Mouse (Mus musculus) midbrain, embryonic 10.5 days (tissue): ENCODE results near the gene Chmp6. TPM values are rescaled to one million over a fixed set of nuclear protein-coding genes. Genes with fewer than 3 reads are reported as not detected.
A peak's percentile ranks its signal among the peaks of the same experiment; 100 is the strongest.

ENCODE experiments used
- DNase-seq: peaks from one replicate; pipeline ENCODE4 v3.0.0-alpha.2; 2017; ENCODE audit warnings: low spot score
- H3K27ac ChIP-seq: fragments of 300-500 bp; sonication (generic); replicated peaks from 2 replicates; pipeline ENCODE4 v1.5.1; 2016; ENCODE audit warnings: mild to moderate bottlenecking
- H3K27me3 ChIP-seq: fragments of 300-500 bp; sonication (generic); 2 replicates; pipeline ENCODE4 v1.6.1; 2016; ENCODE audit warnings: low read depth, mild to moderate bottlenecking; ENCODE audit not compliant: poor library complexity, severe bottlenecking
- H3K36me3 ChIP-seq: fragments of 300-500 bp; sonication (generic); 2 replicates; pipeline ENCODE4 v1.6.1; 2016; ENCODE audit warnings: mild to moderate bottlenecking, moderate library complexity
- H3K4me1 ChIP-seq: fragments of 300-500 bp; sonication (generic); 2 replicates; pipeline ENCODE4 v1.6.1; 2016
- H3K4me3 ChIP-seq: fragments of 300-500 bp; sonication (generic); 2 replicates; pipeline ENCODE4 v1.5.1; 2016; ENCODE audit warnings: mild to moderate bottlenecking, moderate library complexity
- H3K9me3 ChIP-seq: fragments of 300-500 bp; sonication (generic); replicated peaks from 2 replicates; pipeline ENCODE4 v1.6.1; 2016; ENCODE audit warnings: mild to moderate bottlenecking
- WGBS: fragments of 180-500 bp; shearing (Covaris S2); methylation state at CpG from one replicate; pipeline ENCODE4 v1.1.7; 2016; 5-methylcytosine and 5-hydroxymethylcytosine counted together
- polyA plus RNA-seq: library from polyadenylated mRNA; unstranded; fragments of >200 nt; fragmentation: Nextera tagmentation; extraction: Ambion mirVana; gene quantifications from 2 replicates; pipeline ENCODE4 v1.2.1, GENCODE M21; 2016

Gene Chmp6
- polyA plus RNA-seq, 1 experiment from 2014 or later = 118 TPM

DNA sequence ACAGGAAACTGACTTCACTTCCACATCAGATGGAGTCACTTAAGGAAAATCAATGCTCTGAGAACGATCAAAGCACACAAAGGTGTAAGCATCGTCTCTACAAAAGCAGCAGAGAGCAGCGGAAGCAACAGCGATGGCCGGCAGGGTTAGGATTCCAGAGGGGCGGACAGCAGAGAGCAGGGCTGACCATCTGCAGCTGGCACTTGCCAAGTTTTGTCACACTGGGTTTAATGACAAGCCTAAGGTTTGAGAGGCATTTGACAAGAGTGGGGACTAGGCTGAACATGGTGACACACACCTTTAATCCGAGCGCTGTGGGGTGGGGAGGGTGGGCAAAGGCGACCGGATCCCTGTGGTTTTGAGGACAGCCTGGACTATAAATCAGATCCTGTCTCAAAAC, 18.6 kb downstream of the Chmp6 start:
- H3K27me3 ChIP-seq = peaks cover 10% of the 10 kb centered on the region; the same call in 1 of the 2 replicates
- no peaks in the 10 kb centered on the region for H3K36me3 ChIP-seq
- DNase-seq = no peak
- WGBS = 82% methylated on average over 10 of the region's 10 CpGs
- H3K4me1 ChIP-seq = peaks cover 27% of the 10 kb centered on the region
- H3K4me3 ChIP-seq = no peak overlapping the region
- H3K27ac ChIP-seq = no peak overlapping the region
- H3K9me3 ChIP-seq = peaks cover 4% of the 10 kb centered on the region; the same call in 1 of the 2 replicates

- Histone ChIP-seq H3K4me1 (peaks cover 40% of the 10 kb centered on the region), H3K36me3 (no peaks in the 10 kb centered on the region), H3K27me3 (peaks cover 21% of the 10 kb centered on the region; the same call in 1 of the 2 replicates), H3K27ac (no peak overlapping the region), H3K9me3 (peaks cover 4% of the 10 kb centered on the region; the same call in 1 of the 2 replicates), H3K4me3 (no peak overlapping the region)
- WGBS = 84% methylated on average over 4 of the region's 4 CpGs
- no peak for DNase-seq
Measured at GRCm38 (mm10) chr11:119933142-119933541, 19.9 kb downstream of the Chmp6 start.

- H3K4me3 ChIP-seq = no peak overlapping the region
- H3K27me3 ChIP-seq = peaks cover 29% of the 10 kb centered on the region
- H3K36me3 ChIP-seq = no peaks in the 10 kb centered on the region
- H3K4me1 ChIP-seq = peaks cover 49% of the 10 kb centered on the region
- 0 out of 2 replicates have a peak overlapping the region, but pooled peaks have one; percentile 0 for H3K27ac ChIP-seq
- DNase-seq = no peak
- peaks cover 4% of the 10 kb centered on the region; the same call in 1 of the 2 replicates for H3K9me3 ChIP-seq
- WGBS = 87% methylated on average over 8 of the region's 8 CpGs
Measured at GRCm38 (mm10) chr11:119933819-119934583, 20.8 kb downstream of the Chmp6 start.

DNA sequence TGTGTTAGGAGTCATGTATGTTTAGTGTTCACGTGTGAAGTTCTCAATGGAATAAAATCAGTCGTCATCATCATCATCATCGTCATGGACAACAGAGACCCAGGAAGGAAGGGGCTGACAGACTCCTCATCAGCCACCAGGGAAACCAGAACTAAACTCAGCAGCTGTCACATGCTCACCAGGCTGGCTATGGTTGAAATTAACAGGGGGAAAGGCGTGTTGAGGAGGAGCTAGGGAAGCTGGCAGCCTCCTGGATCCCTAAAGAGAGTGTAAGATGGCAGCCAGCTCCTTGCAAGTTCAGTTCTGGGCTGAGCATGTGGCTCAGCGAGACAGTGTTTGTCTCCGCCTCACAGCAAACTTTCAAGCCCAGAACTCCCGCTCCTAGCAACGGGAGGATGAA, 21.5 kb downstream of the Chmp6 start:
- Histone ChIP-seq H3K9me3 (peaks cover 4% of the 10 kb centered on the region; the same call in 1 of the 2 replicates), H3K4me1 (peaks cover 56% of the 10 kb centered on the region), H3K27ac (no peak overlapping the region), H3K27me3 (peaks cover 37% of the 10 kb centered on the region), H3K36me3 (no peaks in the 10 kb centered on the region), H3K4me3 (no peak overlapping the region)
- 69% methylated on average over 8 of the region's 8 CpGs for WGBS
- no peak for DNase-seq

GRCm38 (mm10) chr11:119935457-119935856, 22.2 kb downstream of the Chmp6 start:
- peaks cover 4% of the 10 kb centered on the region; the same call in 1 of the 2 replicates for H3K9me3 ChIP-seq
- WGBS = 30% methylated on average over 6 of the region's 6 CpGs
- H3K27me3 ChIP-seq = peaks cover 43% of the 10 kb centered on the region
- DNase-seq = peak; percentile 63
- peaks cover 60% of the 10 kb centered on the region for H3K4me1 ChIP-seq
- H3K36me3 ChIP-seq = no peaks in the 10 kb centered on the region
- peak overlapping the region; percentile 46; the same call in 1 of the 2 replicates for H3K27ac ChIP-seq
- no peak overlapping the region for H3K4me3 ChIP-seq

GRCm38 (mm10) chr11:119936456-119936855, 23.2 kb downstream of the Chmp6 start:
- Histone ChIP-seq H3K9me3 (no peaks in the 10 kb centered on the region), H3K27ac (peak overlapping the region; percentile 7; the same call in 1 of the 2 replicates), H3K27me3 (peaks cover 53% of the 10 kb centered on the region), H3K36me3 (no peaks in the 10 kb centered on the region), H3K4me1 (peaks cover 70% of the 10 kb centered on the region), H3K4me3 (no peak overlapping the region)
- no peak for DNase-seq
- WGBS = 85% methylated on average over 2 of the region's 2 CpGs

GRCm38 (mm10) chr11:119937216-119937615, 24.0 kb downstream of the Chmp6 start:
- Histone ChIP-seq H3K9me3 (no peaks in the 10 kb centered on the region), H3K4me3 (no peak overlapping the region), H3K36me3 (no peaks in the 10 kb centered on the region), H3K27ac (peak overlapping the region; percentile 7; the same call in 1 of the 2 replicates), H3K4me1 (peaks cover 74% of the 10 kb centered on the region), H3K27me3 (peaks cover 60% of the 10 kb centered on the region)
- 64% methylated on average over 12 of the region's 12 CpGs for WGBS
- no peak for DNase-seq

DNA sequence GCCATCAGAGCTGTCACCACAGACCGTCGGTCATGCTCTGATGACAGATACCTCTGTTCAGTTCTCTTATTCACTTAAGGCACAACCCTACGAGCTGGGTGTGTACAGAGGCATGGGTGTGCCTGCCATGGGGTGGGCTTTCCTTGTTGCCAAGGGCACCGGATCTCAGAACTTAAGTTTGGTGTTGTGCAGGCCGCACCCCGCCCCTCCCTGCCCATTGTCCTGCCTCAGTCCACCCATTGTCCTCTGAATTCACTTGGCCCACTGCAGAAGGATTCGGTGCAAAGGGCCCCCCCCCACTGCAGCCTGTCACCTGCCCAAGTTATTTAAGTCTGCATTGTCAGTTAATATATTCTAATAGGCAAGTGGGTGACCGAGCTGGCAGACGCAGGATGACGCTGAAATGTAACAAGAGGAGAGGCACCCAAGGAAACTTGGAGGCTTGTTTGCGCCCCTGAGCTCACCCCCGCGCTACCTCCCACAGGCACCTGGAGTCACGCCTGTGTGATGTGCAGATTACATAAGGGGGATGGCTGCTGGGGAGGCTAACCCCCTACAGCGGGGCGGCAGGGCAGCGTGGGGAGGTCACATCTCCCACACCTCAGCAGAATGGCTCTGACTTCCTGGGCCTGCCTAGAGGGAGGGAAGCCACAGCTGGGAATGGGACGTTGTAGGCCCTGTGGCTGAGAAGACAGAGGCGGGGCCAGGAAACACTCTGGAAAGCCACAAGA, 24.7 kb downstream of the Chmp6 start:
- Histone ChIP-seq H3K27me3 (peaks cover 60% of the 10 kb centered on the region), H3K9me3 (no peaks in the 10 kb centered on the region), H3K36me3 (no peaks in the 10 kb centered on the region), H3K4me1 (peaks cover 70% of the 10 kb centered on the region), H3K27ac (no peak overlapping the region), H3K4me3 (no peak overlapping the region)
- DNase-seq = no peak
- 67% methylated on average over 19 of the region's 19 CpGs for WGBS

- no peak overlapping the region for H3K4me3 ChIP-seq
- peaks cover 62% of the 10 kb centered on the region for H3K27me3 ChIP-seq
- no peaks in the 10 kb centered on the region for H3K9me3 ChIP-seq
- no peak for DNase-seq
- peaks cover 81% of the 10 kb centered on the region for H3K4me1 ChIP-seq
- H3K27ac ChIP-seq = peak overlapping the region; percentile 17; the same call in 1 of the 2 replicates
- 53% methylated on average over 8 of the region's 8 CpGs for WGBS
- no peaks in the 10 kb centered on the region for H3K36me3 ChIP-seq
Measured at GRCm38 (mm10) chr11:119939073-119939710, 26.0 kb downstream of the Chmp6 start.

DNA sequence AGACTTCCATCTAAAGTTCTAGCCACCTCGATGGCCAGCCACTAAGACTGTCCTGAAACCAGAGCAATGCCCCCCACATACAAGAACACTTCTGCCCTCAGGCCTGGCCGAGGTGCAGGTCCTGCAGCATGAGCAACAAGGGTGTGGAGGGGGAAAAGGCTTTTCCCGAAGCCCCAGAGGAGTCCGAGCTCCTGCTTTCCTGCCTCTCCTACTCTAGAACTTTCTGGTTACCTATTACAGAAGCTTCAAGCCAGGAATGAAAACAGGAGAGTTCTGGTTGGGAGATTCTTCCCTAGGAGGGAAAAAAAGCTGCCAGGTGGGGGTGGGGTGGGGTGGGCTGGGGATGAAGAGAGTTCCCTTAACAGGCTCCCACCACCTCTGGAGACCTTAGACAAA, 26.5 kb downstream of the Chmp6 start:
- no peak for DNase-seq
- Histone ChIP-seq H3K27ac (0 out of 2 replicates have a peak overlapping the region, but pooled peaks have one; percentile 17), H3K4me1 (peaks cover 83% of the 10 kb centered on the region), H3K9me3 (no peaks in the 10 kb centered on the region), H3K27me3 (peaks cover 66% of the 10 kb centered on the region), H3K4me3 (no peak overlapping the region), H3K36me3 (no peaks in the 10 kb centered on the region)
- WGBS = 78% methylated on average over 4 of the region's 4 CpGs

DNA sequence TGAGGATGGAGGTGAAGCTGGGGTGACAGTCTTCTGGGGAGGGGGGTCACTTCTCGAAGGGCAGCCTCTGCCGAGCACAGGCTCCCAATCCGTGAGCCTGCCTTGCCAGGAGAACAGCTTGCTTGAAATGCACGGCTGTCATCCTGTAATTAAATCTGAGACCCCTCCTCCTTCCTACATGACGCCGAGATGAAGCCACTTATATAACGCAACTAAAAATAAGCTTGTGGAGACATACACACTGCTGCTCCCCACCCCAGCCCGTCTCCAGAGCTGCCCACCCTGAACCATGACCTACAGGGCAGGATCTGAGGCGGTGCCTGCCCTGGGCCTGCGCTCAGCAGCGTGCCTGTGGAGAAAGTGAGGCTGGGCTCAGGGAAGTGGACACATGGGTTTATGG, 26.9 kb downstream of the Chmp6 start:
- H3K4me1 ChIP-seq = peaks cover 84% of the 10 kb centered on the region

GRCm38 (mm10) chr11:119941794-119942193, 28.6 kb downstream of the Chmp6 start:
- H3K9me3 ChIP-seq = no peaks in the 10 kb centered on the region
- no peak for DNase-seq
- H3K27me3 ChIP-seq = peaks cover 71% of the 10 kb centered on the region
- H3K4me1 ChIP-seq = peaks cover 72% of the 10 kb centered on the region
- H3K27ac ChIP-seq = peak overlapping the region; percentile 86; the same call in 1 of the 2 replicates
- WGBS = 10% methylated on average over 8 of the region's 8 CpGs
- H3K4me3 ChIP-seq = peak overlapping the region; percentile 85
- H3K36me3 ChIP-seq = no peaks in the 10 kb centered on the region

More for the DNA sequence above, 26.9 kb downstream of the Chmp6 start:
- Histone ChIP-seq H3K9me3 (no peaks in the 10 kb centered on the region), H3K27ac (no peak overlapping the region), H3K4me3 (no peak overlapping the region), H3K27me3 (peaks cover 71% of the 10 kb centered on the region), H3K36me3 (no peaks in the 10 kb centered on the region)
- no peak for DNase-seq
- WGBS = 74% methylated on average over 11 of the region's 11 CpGs
